Mouse (Mus musculus) midbrain, embryonic 11.5 days (tissue): ENCODE results near the gene Yars2. TPM values are rescaled to one million over a fixed set of nuclear protein-coding genes. Genes with fewer than 3 reads are reported as not detected.
"Not testable (repeated sequence)": the region's sequence is repeated elsewhere in the genome, so short reads cannot be mapped to it uniquely, and the experiment has no call there.

Experiments used
- ATAC-seq: fragments of 200-750 bp; cut with Nextera tagmentation; 2 replicates; pipeline ENCODE4 v1.8.0; 2017; ENCODE audit warnings: moderate TSS enrichment, moderate library complexity; ENCODE audit not compliant: low FRiP score
- DNase-seq: peaks from one replicate; pipeline ENCODE4 v3.0.0; 2015; ENCODE audit warnings: low spot score; ENCODE audit errors: missing footprints
- H3K27ac ChIP-seq: fragments of 300-500 bp; sonication (generic); 2 replicates; pipeline ENCODE4 v1.5.1; 2014; ENCODE audit warnings: low read depth, low read length
- H3K27me3 ChIP-seq: fragments of 300-500 bp; sonication (generic); 2 replicates; pipeline ENCODE4 v1.6.1; 2014; ENCODE audit warnings: mild to moderate bottlenecking, low read length, moderate library complexity, mixed read lengths; ENCODE audit not compliant: control insufficient read depth, insufficient read depth
- H3K36me3 ChIP-seq: fragments of 300-500 bp; sonication (generic); 2 replicates; pipeline ENCODE4 v1.6.1; 2014; ENCODE audit warnings: mild to moderate bottlenecking, low read length, moderate library complexity, mixed read lengths; ENCODE audit not compliant: control insufficient read depth, insufficient read depth
- H3K4me1 ChIP-seq: fragments of 300-500 bp; sonication (generic); 2 replicates; pipeline ENCODE4 v1.6.1; 2014; ENCODE audit warnings: low read length; ENCODE audit not compliant: control insufficient read depth, insufficient read depth
- H3K4me2 ChIP-seq: fragments of 300-500 bp; sonication (generic); 2 replicates; pipeline ENCODE4 v1.6.1; 2014; ENCODE audit warnings: mild to moderate bottlenecking, moderate library complexity
- H3K4me3 ChIP-seq: fragments of 300-500 bp; sonication (generic); 2 replicates; pipeline ENCODE4 v1.5.1; 2014; ENCODE audit warnings: low read depth, low read length
- H3K9ac ChIP-seq: fragments of 300-500 bp; sonication (generic); 2 replicates; pipeline ENCODE4 v1.6.1; 2014; ENCODE audit warnings: low read length
- H3K9me3 ChIP-seq: fragments of 300-500 bp; sonication (generic); 2 replicates; pipeline ENCODE4 v1.6.1; 2016; ENCODE audit warnings: low read length; ENCODE audit not compliant: control insufficient read depth
- whole genome bisulfite sequencing: fragments of 180-500 bp; shearing (Covaris S2); extraction: QIAGEN DNeasy Blood & Tissue Kit; methylation state at CpG from one replicate; pipeline ENCODE4 v1.1.7; 2014; 5-methylcytosine and 5-hydroxymethylcytosine counted together
- polyA plus RNA-seq: library from polyadenylated mRNA; unstranded; fragments of >200 nt; fragmentation: Nextera tagmentation; extraction: Ambion mirVana; gene quantifications from 2 replicates; pipeline ENCODE4 v1.2.1, GENCODE M21; 2014

Gene Yars2
- polyA plus RNA-seq, 1 experiment from 2014 or later = 44.2 TPM

DNA sequence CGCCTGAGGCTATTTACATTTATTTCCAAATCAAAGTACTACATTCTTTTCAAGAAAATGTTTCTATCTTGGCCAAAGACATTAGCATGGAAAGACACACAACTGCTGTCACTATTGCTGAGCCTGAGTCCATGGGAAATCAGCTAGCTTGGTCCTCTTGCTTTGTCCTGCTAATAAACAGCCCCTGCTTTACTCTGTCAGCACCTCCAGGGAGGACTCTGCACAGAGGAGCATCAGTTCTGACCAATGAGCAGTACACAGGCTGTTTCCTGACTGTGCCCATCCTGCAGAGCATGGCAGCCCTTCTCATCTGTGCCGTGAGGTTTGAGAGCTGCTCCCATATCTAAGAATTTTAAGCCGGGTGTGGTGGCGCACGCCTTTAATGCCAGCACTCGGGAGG, 29.0 kb upstream of the Yars2 start:
- Histone ChIP-seq H3K9ac (no peak overlapping the region), H3K27ac (no peak overlapping the region), H3K4me3 (no peak overlapping the region), H3K4me2 (no peak overlapping the region), H3K27me3 (no peaks in the 10 kb centered on the region), H3K4me1 (no peaks in the 10 kb centered on the region), H3K9me3 (no peaks in the 10 kb centered on the region), H3K36me3 (no peaks in the 10 kb centered on the region)
- DNase-seq (no peak), ATAC-seq (no peak)
- 89% methylated on average over 6 of the region's 6 CpGs for WGBS

DNA sequence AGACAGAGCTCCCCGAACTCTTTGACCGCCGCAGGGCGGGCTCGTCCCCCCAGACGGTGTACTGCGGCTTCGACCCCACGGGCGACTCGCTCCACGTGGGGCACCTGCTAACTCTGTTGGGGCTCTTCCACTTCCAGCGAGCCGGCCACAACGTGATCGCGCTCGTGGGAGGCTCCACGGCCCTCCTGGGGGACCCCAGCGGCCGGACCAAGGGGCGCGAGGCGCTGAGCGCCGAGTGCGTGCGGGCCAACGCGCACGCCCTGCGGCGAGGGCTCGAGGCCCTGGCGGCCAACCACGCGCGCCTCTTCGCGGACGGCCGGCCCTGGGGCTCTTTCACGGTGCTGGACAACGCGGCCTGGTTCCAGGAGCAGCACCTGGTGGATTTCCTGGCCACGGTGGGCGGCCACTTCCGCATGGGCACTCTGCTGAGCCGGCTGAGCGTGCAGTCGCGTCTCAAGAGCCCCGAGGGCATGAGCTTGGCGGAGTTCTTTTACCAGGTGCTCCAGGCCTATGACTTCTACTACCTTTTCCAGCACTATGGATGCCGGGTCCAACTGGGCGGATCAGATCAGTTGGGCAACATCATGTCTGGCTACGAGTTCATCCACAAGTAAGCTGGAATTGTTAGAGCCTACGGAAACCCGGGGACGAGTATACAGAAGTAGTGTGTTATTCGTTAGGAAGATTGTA, 518 bp downstream of the Yars2 start:
- WGBS = under 1% methylated on average over 59 of the region's 61 CpGs

DNA sequence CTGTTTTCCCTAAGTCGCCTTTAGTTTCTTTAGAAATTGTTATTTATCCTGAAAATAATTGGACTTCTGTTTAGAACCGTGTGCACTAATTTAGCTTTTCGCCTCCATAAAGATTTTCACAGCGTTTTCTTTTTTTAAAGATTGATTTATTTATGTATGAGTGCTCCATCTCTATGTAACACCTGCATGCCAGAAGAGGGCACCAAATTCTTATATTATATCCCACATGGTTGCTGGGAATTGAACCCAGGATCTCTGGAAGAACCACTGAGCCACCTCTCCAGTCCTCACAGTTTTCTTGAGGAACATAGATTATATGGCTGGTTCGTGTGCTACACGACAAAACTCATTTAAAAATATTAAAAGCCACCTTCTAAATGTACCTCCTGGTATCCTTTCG, 1.1 kb downstream of the Yars2 start:
- Histone ChIP-seq H3K27ac (no peak overlapping the region), H3K9ac (peak overlapping the region; percentile 88), H3K36me3 (peaks cover 4% of the 10 kb centered on the region), H3K27me3 (no peaks in the 10 kb centered on the region), H3K4me3 (peak overlapping the region; percentile 96), H3K4me1 (peaks cover 6% of the 10 kb centered on the region; the same call in 1 of the 2 replicates), H3K4me2 (peak overlapping the region; percentile 87), H3K9me3 (no peaks in the 10 kb centered on the region)
- WGBS = 21% methylated on average over 7 of the region's 7 CpGs
- DNase-seq = no peak
- ATAC-seq = no peak

More for the DNA sequence above, 518 bp downstream of the Yars2 start:
- Histone ChIP-seq H3K9ac (peak overlapping the region; percentile 88), H3K36me3 (peaks cover 3% of the 10 kb centered on the region), H3K4me2 (peak overlapping the region; percentile 87), H3K9me3 (no peaks in the 10 kb centered on the region), H3K27me3 (no peaks in the 10 kb centered on the region), H3K27ac (peak overlapping the region; percentile 81), H3K4me3 (peak overlapping the region; percentile 96), H3K4me1 (peaks cover 6% of the 10 kb centered on the region; the same call in 1 of the 2 replicates)
- DNase-seq (no peak), ATAC-seq (peak; percentile 72)

DNA sequence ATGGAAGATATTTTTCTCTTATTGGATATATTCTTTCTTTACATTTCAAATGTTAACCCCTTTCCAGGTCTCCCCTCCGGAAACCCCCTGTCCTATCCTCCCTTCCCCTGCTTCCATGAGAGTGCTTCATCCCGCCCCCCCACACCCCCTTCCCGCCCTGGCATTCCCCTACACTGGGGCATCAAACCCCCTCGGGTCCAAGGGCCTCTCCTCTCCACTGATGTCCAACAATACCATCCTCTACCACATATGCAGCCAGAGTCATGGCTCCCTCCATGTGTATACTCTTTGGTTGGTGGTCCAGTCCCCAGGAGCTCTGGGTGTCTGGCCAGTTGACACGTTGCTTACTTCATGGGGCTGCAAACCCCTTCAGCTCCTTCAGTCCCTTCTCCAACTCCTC, 8.6 kb downstream of the Yars2 start:
- WGBS = 91% methylated on average over 5 of the region's 5 CpGs
- ATAC-seq = no peak
- no peak for DNase-seq
- Histone ChIP-seq H3K4me2 (no peak overlapping the region), H3K27ac (no peak overlapping the region), H3K4me1 (no peaks in the 10 kb centered on the region), H3K27me3 (no peaks in the 10 kb centered on the region), H3K9ac (no peak overlapping the region), H3K9me3 (no peaks in the 10 kb centered on the region), H3K4me3 (no peak overlapping the region), H3K36me3 (peaks cover 10% of the 10 kb centered on the region)

DNA sequence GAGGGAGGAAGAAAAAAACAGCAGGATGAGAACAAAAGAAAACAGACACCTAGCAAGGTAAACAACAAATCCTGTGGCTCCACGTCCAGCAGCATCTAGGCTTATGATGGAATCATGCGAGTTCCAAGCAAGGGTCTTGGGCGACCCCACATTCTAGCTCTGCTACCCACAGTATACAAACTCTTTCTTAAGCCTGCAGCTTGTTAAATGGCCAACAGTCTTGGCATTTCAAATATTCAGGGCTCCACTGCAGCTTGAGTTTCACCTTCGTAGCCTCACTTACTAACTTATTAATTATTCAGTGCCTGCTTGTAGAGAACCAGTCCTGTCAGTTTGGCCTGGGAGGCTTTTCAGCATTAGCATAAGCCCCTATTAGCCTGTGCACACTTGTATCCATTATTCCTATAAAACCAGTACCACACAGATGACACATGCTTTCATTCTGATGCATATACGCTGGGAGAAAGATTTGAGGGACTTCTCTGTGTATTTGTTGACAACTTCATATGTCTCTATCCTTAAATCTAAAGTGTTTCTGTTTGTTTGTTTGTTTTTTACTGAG, 23.1 kb downstream of the Yars2 start:
- WGBS = 68% methylated on average over 5 of the region's 5 CpGs
- no peaks in the 10 kb centered on the region for H3K9me3 ChIP-seq
- no peak overlapping the region for H3K4me3 ChIP-seq
- DNase-seq (peak; percentile 84), ATAC-seq (peak; percentile 86)
- H3K4me1 ChIP-seq = peaks cover 4% of the 10 kb centered on the region
- H3K9ac ChIP-seq = no peak overlapping the region
- H3K4me2 ChIP-seq = no peak overlapping the region
- no peaks in the 10 kb centered on the region; the same call in 1 of the 2 replicates for H3K36me3 ChIP-seq
- H3K27me3 ChIP-seq = no peaks in the 10 kb centered on the region
- H3K27ac ChIP-seq = no peak overlapping the region

DNA sequence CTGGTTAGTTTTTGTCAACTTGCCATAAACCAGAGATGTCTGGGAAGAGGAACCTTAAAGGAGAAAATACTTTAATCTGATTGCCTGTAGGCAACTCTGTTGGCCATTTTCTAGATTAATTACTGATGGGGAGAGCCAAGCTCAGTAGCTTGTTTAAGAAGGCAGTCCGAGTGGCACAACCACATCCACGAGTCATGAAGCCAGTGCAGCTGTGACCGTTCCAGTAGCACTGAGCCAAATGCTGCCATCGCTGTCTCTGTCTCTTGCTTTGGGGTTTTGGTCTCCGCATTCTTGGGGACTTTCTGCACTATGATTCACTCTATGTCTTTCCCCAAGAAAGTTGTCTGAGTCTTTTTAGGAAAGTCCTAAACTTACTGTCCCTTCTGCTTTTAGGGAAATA, 43.7 kb downstream of the Yars2 start:
- no peaks in the 10 kb centered on the region for H3K36me3 ChIP-seq
- no peak overlapping the region for H3K9ac ChIP-seq
- WGBS = 95% methylated on average over 5 of the region's 5 CpGs
- no peaks in the 10 kb centered on the region for H3K9me3 ChIP-seq
- no peaks in the 10 kb centered on the region for H3K27me3 ChIP-seq
- DNase-seq = no peak
- H3K4me2 ChIP-seq = no peak overlapping the region
- no peak overlapping the region for H3K27ac ChIP-seq
- ATAC-seq = no peak
- no peak overlapping the region for H3K4me3 ChIP-seq
- no peaks in the 10 kb centered on the region for H3K4me1 ChIP-seq

DNA sequence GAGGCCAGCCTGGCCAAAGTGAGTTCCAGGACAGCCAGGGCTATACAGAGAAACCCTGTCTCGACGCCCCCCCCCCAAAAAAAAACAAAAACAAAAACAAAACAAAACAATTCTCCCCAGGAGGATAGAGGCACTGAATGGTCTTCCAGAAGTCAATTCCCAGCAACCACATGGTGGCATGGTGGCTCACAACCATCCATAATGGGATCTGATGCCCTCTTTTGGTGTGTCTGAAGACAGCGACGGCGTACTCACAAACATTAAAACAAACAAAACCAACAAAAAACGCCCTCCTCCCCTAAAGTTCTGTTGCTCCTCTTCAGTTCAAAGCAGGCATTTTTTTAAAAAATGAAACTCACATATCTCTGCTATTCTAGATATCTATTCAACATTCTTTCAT, 55.1 kb downstream of the Yars2 start:
- H3K4me2 ChIP-seq = peak overlapping the region; percentile 61
- ATAC-seq = no peak

DNA sequence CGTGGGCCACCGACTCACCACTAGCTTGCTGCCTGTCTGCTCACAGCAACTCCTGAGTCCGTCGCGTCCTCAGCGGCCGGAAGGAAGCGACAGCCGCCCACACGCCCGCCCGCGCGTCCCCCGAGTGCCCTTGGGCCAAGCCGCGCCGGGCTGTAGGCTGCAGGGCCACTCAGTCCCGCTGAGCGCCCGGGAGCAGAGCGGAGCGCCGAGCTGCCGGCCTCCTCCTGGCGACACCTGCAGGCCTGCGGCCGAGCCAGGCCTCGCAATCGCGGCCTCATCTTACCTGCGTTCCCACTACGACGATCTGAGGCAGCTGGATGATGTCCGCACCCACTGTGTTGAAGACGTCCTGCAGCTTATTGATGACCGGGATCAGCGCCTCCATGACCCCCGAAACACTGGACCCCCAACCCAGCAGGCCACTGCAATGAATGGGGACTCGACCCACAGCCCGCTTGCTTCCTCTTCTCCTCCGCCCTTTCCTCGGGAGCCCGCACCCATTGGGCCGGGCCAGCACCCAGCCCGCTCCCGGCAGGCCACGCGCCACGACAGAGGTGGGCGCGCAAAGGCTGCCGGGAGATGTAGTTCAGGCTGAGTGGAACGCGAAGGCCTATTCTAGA, 55.8 kb downstream of the Yars2 start, which contains the start of gene Dnm1l:
TSS of gene Dnm1l (minus strand) at position 479 of the 620 bp plus-strand sequence.
- peak within 1 kb of the TSS; percentile 87 for H3K9ac ChIP-seq
- no peaks in the 10 kb centered on the region for H3K9me3 ChIP-seq
- ATAC-seq = peak; percentile 100
- H3K4me3 ChIP-seq = peak within 1 kb of the TSS; percentile 85
- peak; percentile 99 for DNase-seq
- peak within 1 kb of the TSS; percentile 82 for H3K27ac ChIP-seq
- WGBS = under 1% methylated on average over 52 of the region's 55 CpGs
- peak within 1 kb of the TSS; percentile 61 for H3K4me2 ChIP-seq
- no peaks in the 10 kb centered on the region for H3K27me3 ChIP-seq
- H3K36me3 ChIP-seq = no peaks in the 10 kb centered on the region
- H3K4me1 ChIP-seq = peaks cover 6% of the 10 kb centered on the region

More for the DNA sequence above, 55.1 kb downstream of the Yars2 start:
- H3K27ac ChIP-seq = no peak overlapping the region
- WGBS = 10% methylated on average over 6 of the region's 6 CpGs
- H3K36me3 ChIP-seq = no peaks in the 10 kb centered on the region
- H3K4me1 ChIP-seq = peaks cover 6% of the 10 kb centered on the region
- H3K27me3 ChIP-seq = no peaks in the 10 kb centered on the region
- peak; percentile 87 for DNase-seq
- peak overlapping the region; percentile 85 for H3K4me3 ChIP-seq
- H3K9ac ChIP-seq = peak overlapping the region; percentile 87
- H3K9me3 ChIP-seq = no peaks in the 10 kb centered on the region; the same call in 1 of the 2 replicates

DNA sequence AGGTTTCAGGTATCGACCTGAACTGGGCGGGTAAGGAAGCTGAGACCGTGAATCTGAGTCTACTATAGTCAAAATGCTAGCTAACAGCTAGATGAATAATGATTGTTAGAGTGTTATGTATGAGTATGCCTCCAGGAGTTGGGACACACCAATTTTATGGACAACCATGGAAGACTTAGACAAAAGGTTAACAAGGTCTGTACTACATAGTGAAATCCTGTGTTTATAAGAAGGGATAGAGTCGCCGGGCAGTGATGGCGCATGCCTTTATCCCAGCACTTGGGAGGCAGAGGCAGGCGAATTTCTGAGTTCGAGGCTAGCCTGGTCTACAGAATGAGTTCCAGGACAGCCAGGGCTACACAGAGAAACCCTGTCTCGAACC, 56.3 kb downstream of the Yars2 start:
- DNase-seq, H3K4me1 ChIP-seq, ATAC-seq, H3K27me3 ChIP-seq, H3K36me3 ChIP-seq, H3K27ac ChIP-seq, H3K9ac ChIP-seq, H3K9me3 ChIP-seq: not testable (repeated sequence)
- H3K4me2 ChIP-seq = peak overlapping the region; percentile 61; the same call in 1 of the 2 replicates
- peak overlapping the region; percentile 85 for H3K4me3 ChIP-seq
- 60% methylated on average over 9 of the region's 9 CpGs for WGBS
